Mouse (Mus musculus): ENCODE measurements at regions not wholly inside any gene's neighbourhood (a gene's known extent, or its start where the extent isn't known, plus 50 kb on each side); places are given as distances from the start of the nearest gene placed in this dataset.
A peak's percentile ranks its signal among the peaks of the same experiment; 100 is the strongest.

DNA sequence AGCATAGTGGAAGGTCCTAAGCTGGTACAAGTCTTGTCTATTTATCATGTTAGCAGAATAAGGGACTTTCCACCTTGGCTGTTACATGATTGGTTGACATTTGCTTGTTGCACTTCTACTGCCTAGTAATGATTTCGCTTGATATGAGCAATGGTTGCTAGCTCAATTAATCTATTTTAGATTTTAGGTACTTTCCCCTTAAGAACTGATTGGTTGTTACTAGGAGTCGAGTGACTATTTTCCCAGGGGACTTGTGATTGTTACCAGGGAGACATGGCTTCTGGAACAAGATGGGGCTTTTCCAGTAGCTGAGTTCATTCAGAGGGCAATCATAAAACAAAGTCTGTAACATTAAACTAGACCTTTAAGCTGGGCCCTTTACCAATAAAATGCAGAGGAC, 100.9 kb downstream of the Nup35 start:
- Histone ChIP-seq H3K4me3 (replicated peaks; ENCODE audit: low read length) (no peak overlapping the region), H3K9ac (replicated peaks; ENCODE audit: low read depth, low read length) (no peak overlapping the region), H3K4me1 (replicated peaks; ENCODE audit: control insufficient read depth, insufficient read depth, low read length) (no peaks in the 10 kb centered on the region), H3K36me3 (ENCODE audit: control insufficient read depth, insufficient read depth) (no peaks in the 10 kb centered on the region), H3K27ac (ENCODE audit: low read length) (no peak overlapping the region), H3K4me2 (ENCODE audit: low read length) (no peak overlapping the region), H3K9me3 (ENCODE audit: control insufficient read depth, low read length) (no peaks in the 10 kb centered on the region), H3K27me3 (replicated peaks; ENCODE audit: control insufficient read depth, insufficient read depth, low read length) (no peaks in the 10 kb centered on the region)
- 71% methylated on average over 2 of the region's 2 CpGs for WGBS
- no peak for ATAC-seq

DNA sequence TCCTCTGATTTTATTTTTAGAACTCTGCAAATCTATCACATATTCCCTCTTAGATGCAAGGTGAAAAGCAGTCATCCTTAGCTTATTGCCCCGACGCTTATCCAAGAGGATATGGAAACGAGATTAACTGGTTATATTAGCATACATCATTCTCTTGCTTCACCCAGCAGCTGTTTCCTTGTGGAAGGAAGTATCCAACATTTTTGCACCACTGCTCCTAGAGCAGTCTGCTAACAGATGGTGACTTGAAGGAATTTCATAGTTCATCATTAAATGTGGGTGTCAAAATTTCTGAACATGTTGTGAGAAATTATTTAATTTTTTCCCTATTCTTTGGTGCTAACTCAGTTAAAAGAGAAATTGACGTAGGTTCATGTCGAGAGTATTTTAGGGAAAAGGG, 107.0 kb downstream of the Nup35 start:
- no peaks in the 10 kb centered on the region for H3K9me3 ChIP-seq (ENCODE audit: control insufficient read depth, low read length)
- WGBS, result 69% methylated on average over 5 of the region's 5 CpGs
- H3K9ac ChIP-seq (replicated peaks; ENCODE audit: low read depth, low read length), result no peak overlapping the region
- no peaks in the 10 kb centered on the region for H3K27me3 ChIP-seq (replicated peaks; ENCODE audit: control insufficient read depth, insufficient read depth, low read length)
- H3K36me3 ChIP-seq (ENCODE audit: control insufficient read depth, insufficient read depth), result no peaks in the 10 kb centered on the region
- H3K4me3 ChIP-seq (replicated peaks; ENCODE audit: low read length), result no peak overlapping the region
- H3K4me2 ChIP-seq (ENCODE audit: low read length), result no peak overlapping the region
- peak; percentile 63 for ATAC-seq
- H3K4me1 ChIP-seq (replicated peaks; ENCODE audit: control insufficient read depth, insufficient read depth, low read length), result no peaks in the 10 kb centered on the region
- H3K27ac ChIP-seq (ENCODE audit: low read length), result no peak overlapping the region

DNA sequence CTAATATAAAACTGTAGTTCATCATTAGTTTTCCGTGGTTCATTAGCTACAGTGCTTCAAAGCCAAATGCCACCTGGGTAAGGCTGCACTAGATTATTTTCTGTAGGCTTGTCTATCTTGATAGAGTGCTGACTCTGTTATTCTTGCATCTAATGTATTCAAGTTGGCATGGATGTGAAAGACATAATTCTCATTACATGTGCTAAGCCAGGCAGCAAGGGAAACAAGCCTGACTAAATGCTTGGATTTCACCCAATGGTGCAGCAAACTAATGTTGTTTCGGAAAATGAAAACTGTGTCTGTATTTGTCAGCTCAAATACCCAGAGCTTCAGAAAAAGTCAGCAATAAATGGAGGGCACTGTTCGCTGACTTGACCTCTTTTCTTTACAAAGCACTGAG, 114.3 kb downstream of the Nup35 start:
- H3K4me1 ChIP-seq (replicated peaks; ENCODE audit: control insufficient read depth, insufficient read depth, low read length), result peaks cover 3% of the 10 kb centered on the region; the same call in 1 of the 2 replicates
- H3K36me3 ChIP-seq (ENCODE audit: control insufficient read depth, insufficient read depth), result no peaks in the 10 kb centered on the region
- H3K27me3 ChIP-seq (replicated peaks; ENCODE audit: control insufficient read depth, insufficient read depth, low read length), result no peaks in the 10 kb centered on the region
- no peak overlapping the region for H3K9ac ChIP-seq (replicated peaks; ENCODE audit: low read depth, low read length)
- H3K4me3 ChIP-seq (replicated peaks; ENCODE audit: low read length), result no peak overlapping the region
- H3K4me2 ChIP-seq (ENCODE audit: low read length), result no peak overlapping the region
- WGBS, result 59% methylated on average over 3 of the region's 3 CpGs
- H3K27ac ChIP-seq (ENCODE audit: low read length), result no peak overlapping the region
- H3K9me3 ChIP-seq (ENCODE audit: control insufficient read depth, low read length), result no peaks in the 10 kb centered on the region
- peak; percentile 93 for ATAC-seq

DNA sequence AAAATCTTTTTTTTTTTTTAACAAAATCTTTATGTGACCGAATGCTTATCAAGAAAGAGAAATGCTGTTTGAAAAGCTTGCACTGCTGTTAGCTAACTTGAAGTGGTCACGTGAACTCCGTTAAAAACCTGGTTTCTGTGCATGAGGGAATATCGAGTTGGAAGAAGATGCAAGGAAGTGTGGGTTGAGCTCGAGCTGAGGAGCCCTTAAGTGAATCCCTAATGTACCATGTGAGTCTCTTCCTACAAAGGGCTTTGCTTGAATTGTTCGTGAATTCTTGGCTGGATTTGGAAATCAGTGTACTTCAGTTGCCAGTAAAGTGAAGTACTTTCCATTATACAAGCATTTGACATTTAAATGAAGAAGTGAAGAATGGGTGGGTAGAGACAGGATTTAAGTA, 129.7 kb downstream of the Nup35 start:
- no peaks in the 10 kb centered on the region for H3K9me3 ChIP-seq (ENCODE audit: control insufficient read depth, low read length)
- no peak overlapping the region for H3K4me3 ChIP-seq (replicated peaks; ENCODE audit: low read length)
- H3K27ac ChIP-seq (ENCODE audit: low read length), result no peak overlapping the region
- H3K4me1 ChIP-seq (replicated peaks; ENCODE audit: control insufficient read depth, insufficient read depth, low read length), result no peaks in the 10 kb centered on the region
- no peak for ATAC-seq
- H3K4me2 ChIP-seq (ENCODE audit: low read length), result no peak overlapping the region
- H3K9ac ChIP-seq (replicated peaks; ENCODE audit: low read depth, low read length), result no peak overlapping the region
- no peaks in the 10 kb centered on the region for H3K27me3 ChIP-seq (replicated peaks; ENCODE audit: control insufficient read depth, insufficient read depth, low read length)
- WGBS, result 60% methylated on average over 6 of the region's 6 CpGs
- H3K36me3 ChIP-seq (ENCODE audit: control insufficient read depth, insufficient read depth), result no peaks in the 10 kb centered on the region

DNA sequence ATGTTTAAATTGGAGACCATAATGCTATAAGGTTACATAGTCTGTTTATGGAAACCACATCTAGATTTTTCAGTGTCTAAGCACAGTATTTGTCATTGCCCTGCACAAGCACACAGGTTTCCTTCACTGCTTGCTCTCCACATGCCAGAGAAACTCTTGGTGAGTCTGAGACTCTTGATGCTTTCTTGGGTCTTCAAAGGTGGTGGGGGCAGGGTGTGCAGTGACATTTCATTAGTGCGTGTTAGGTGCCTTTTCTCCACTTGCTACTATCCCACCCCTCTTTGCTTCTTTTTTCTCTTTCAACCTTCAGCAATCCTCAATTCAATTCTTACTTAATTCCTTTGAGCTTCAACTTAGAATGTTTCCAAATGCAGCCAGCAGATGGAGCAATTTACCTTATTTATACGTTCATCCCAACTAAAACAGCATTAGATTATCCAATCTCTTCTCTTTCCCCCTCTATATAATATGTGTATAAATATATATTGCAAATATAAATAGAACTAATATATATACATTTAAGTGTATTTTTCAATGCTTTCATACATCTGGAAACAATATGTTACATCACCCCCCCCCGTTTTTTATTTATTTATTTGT, 145.1 kb downstream of the Nup35 start:
- ATAC-seq, result peak; percentile 57
- Histone ChIP-seq H3K9me3 (ENCODE audit: control insufficient read depth, low read length) (no peaks in the 10 kb centered on the region), H3K9ac (replicated peaks; ENCODE audit: low read depth, low read length) (no peak overlapping the region), H3K27me3 (replicated peaks; ENCODE audit: control insufficient read depth, insufficient read depth, low read length) (no peaks in the 10 kb centered on the region), H3K27ac (ENCODE audit: low read length) (no peak overlapping the region), H3K4me1 (replicated peaks; ENCODE audit: control insufficient read depth, insufficient read depth, low read length) (no peaks in the 10 kb centered on the region), H3K36me3 (ENCODE audit: control insufficient read depth, insufficient read depth) (no peaks in the 10 kb centered on the region), H3K4me3 (replicated peaks; ENCODE audit: low read length) (no peak overlapping the region), H3K4me2 (ENCODE audit: low read length) (no peak overlapping the region)
- WGBS, result 39% methylated on average over 3 of the region's 3 CpGs

DNA sequence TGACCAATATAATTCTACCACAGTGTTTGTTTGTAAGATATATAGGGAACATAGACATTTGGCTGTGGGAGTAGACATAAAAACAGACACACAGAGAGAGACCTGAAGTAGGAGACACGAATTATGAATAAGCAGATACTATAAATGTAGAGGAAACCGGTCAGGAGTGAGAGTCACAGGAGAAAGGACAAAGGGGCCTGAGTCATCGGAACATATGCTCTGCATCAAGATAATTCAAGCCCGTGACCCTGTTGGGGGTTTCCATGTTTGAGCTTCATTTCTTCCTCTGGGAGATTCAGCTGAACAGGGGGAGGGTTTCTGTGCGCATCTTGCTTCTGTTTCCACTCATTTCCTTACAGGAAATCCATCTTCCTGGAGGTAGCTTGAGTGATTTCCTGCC, 154.1 kb downstream of the Nup35 start:
- Histone ChIP-seq H3K4me1 (replicated peaks; ENCODE audit: control insufficient read depth, insufficient read depth, low read length) (peaks cover 3% of the 10 kb centered on the region; the same call in 1 of the 2 replicates), H3K9ac (replicated peaks; ENCODE audit: low read depth, low read length) (no peak overlapping the region), H3K27me3 (replicated peaks; ENCODE audit: control insufficient read depth, insufficient read depth, low read length) (no peaks in the 10 kb centered on the region), H3K4me2 (ENCODE audit: low read length) (no peak overlapping the region), H3K27ac (ENCODE audit: low read length) (no peak overlapping the region), H3K4me3 (replicated peaks; ENCODE audit: low read length) (no peak overlapping the region), H3K9me3 (ENCODE audit: control insufficient read depth, low read length) (no peaks in the 10 kb centered on the region), H3K36me3 (ENCODE audit: control insufficient read depth, insufficient read depth) (no peaks in the 10 kb centered on the region)
- WGBS, result 78% methylated on average over 5 of the region's 5 CpGs
- ATAC-seq, result no peak

DNA sequence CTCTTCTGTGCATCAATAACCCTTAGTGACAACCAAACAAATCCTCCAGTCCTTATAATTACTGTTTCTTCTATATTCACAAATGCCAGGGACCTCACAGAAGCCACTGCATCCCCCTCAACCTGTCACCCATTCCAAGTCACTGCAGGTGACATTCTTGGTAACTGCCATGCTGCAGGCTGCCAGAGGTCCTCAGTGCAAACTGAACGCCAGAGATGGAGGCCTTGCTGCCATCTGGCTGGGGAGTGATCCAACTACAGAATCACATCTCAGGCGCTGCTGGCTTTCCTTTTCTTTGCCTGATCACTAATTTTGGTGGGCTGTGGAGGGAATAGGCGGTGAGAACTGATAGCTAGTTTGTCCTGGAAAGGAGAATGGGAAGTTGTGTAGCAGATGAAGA, 155.4 kb downstream of the Nup35 start:
- H3K9ac ChIP-seq (replicated peaks; ENCODE audit: low read depth, low read length), result no peak overlapping the region
- H3K27ac ChIP-seq (ENCODE audit: low read length), result no peak overlapping the region
- no peaks in the 10 kb centered on the region for H3K27me3 ChIP-seq (replicated peaks; ENCODE audit: control insufficient read depth, insufficient read depth, low read length)
- H3K4me2 ChIP-seq (ENCODE audit: low read length), result no peak overlapping the region
- no peaks in the 10 kb centered on the region for H3K36me3 ChIP-seq (ENCODE audit: control insufficient read depth, insufficient read depth)
- 51% methylated on average over 3 of the region's 3 CpGs for WGBS
- H3K4me3 ChIP-seq (replicated peaks; ENCODE audit: low read length), result no peak overlapping the region
- H3K4me1 ChIP-seq (replicated peaks; ENCODE audit: control insufficient read depth, insufficient read depth, low read length), result peaks cover 3% of the 10 kb centered on the region; the same call in 1 of the 2 replicates
- H3K9me3 ChIP-seq (ENCODE audit: control insufficient read depth, low read length), result no peaks in the 10 kb centered on the region
- peak; percentile 62 for ATAC-seq

DNA sequence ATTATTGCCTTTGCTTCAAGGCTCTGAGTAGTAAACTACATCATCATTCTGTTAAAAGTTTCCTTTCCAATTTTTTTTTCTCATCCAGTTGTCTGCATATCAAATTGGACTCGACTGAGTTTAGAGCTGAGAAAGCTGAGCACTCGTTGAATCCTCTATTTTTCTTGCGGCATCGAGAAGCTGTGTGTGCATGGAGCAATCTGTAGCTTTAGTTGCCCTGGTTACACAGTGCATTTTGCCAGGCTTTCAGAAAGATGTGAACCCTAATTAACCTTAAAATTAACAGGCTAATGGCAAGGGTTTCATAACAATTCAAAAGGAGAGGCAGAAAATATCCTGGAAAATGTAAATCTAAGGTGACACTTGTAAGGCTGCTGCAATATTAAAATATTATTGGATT, 169.3 kb downstream of the Nup35 start:
- 21% methylated on average over 4 of the region's 4 CpGs for WGBS
- no peak overlapping the region for H3K9ac ChIP-seq (replicated peaks; ENCODE audit: low read depth, low read length)
- peak; percentile 75 for ATAC-seq
- no peaks in the 10 kb centered on the region for H3K36me3 ChIP-seq (ENCODE audit: control insufficient read depth, insufficient read depth)
- no peaks in the 10 kb centered on the region for H3K9me3 ChIP-seq (ENCODE audit: control insufficient read depth, low read length)
- H3K4me3 ChIP-seq (replicated peaks; ENCODE audit: low read length), result no peak overlapping the region
- H3K27ac ChIP-seq (ENCODE audit: low read length), result no peak overlapping the region
- H3K4me1 ChIP-seq (replicated peaks; ENCODE audit: control insufficient read depth, insufficient read depth, low read length), result peaks cover 10% of the 10 kb centered on the region
- H3K4me2 ChIP-seq (ENCODE audit: low read length), result no peak overlapping the region
- H3K27me3 ChIP-seq (replicated peaks; ENCODE audit: control insufficient read depth, insufficient read depth, low read length), result no peaks in the 10 kb centered on the region

DNA sequence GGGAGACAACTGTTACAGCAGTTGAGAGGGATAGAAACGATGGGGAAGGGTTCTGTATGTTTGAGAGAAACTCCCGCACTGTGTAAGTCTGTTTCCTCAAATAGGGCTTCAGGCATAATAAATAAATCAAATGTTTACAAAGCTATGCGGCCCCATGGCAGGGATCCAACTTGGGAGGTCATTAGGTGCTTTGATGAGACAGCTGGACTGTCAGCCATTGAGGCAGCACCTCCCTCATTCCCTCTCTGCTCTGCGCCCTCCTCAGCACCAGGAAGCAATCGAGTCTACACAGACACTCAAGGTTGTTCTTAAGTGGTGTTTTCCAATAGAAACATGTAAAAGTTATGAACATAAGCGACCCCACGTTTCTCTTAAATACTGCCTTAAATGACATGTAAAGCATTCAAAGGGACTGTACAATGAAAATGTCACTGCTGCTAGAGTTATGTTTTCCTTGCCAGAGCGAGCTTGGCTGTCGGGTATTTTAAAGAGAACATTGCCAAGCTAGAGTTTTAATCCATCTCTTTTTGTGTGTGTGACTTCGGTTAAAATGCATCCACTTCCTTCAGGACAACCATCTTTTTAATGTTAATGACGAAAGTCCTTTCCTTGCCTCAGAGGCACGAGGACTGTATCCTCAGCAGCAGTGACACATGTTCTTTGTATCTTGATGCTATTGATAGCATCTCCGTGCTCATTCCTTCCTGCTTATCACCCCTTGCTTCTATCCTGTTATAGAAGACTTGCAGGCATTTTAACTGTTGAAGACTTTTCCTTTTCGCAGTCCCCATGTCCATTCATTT, 176.5 kb downstream of the Nup35 start:
- ATAC-seq, result 0 out of 2 replicates have a peak, but pooled peaks have one; percentile 36

More for the DNA sequence above, 176.5 kb downstream of the Nup35 start:
- H3K9me3 ChIP-seq (ENCODE audit: control insufficient read depth, low read length), result no peaks in the 10 kb centered on the region
- no peak overlapping the region for H3K4me2 ChIP-seq (ENCODE audit: low read length)
- no peaks in the 10 kb centered on the region for H3K36me3 ChIP-seq (ENCODE audit: control insufficient read depth, insufficient read depth)
- no peak overlapping the region for H3K4me3 ChIP-seq (replicated peaks; ENCODE audit: low read length)
- 54% methylated on average over 14 of the region's 14 CpGs for WGBS
- peaks cover 9% of the 10 kb centered on the region for H3K4me1 ChIP-seq (replicated peaks; ENCODE audit: control insufficient read depth, insufficient read depth, low read length)
- H3K9ac ChIP-seq (replicated peaks; ENCODE audit: low read depth, low read length), result no peak overlapping the region
- H3K27me3 ChIP-seq (replicated peaks; ENCODE audit: control insufficient read depth, insufficient read depth, low read length), result no peaks in the 10 kb centered on the region
- no peak overlapping the region for H3K27ac ChIP-seq (ENCODE audit: low read length)
